Mouse (Mus musculus): ENCODE measurements around the gene Smpdl3a.
A peak's percentile ranks its signal among the peaks of the same experiment; 100 is the strongest.

The Smpdl3a gene

DNA sequence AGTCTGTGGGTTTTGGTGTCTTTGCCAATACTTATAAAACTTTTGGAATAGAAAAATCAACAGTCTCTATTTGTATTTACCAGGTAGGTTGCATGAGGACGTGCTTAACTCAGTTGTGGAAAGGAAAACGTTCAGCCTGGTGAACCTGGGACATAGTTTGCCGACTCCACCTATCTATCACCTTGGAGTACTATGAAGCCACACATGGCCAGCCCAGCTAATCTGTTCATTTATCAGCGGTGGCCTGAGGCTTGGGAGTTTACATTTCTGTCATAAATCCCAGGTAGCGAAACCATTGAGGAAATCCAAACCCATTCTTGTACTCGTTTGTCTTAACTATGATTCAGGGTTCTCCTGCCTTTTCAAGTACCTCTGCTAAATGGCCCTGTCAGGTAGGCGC is at the start of gene Smpdl3a:
TSS of gene Smpdl3a (plus strand) at position 318 of the 400 bp plus-strand sequence.
- no peak for DNase-seq (ENCODE audit: low spot score)

DNA sequence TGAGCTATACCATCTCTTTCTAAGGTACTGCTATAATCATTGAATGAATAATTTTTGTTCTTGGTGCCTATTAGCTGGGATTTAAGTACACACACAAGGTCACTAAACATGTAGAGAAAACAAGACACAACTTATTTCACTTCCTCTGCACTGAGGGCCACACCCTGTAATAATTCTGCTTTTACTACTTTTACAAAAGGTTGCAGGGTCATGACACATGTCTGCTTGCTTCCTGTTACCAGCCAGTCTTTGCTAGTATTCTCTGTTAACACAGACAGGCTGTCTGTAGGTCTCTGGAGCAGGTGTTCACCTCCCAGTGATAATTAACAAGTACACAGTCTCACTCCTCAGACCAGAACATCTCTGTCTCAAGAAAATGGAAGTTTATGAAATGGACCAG is 48.7 kb upstream of the Smpdl3a start:
- no peak for DNase-seq (ENCODE audit: low spot score)

DNA sequence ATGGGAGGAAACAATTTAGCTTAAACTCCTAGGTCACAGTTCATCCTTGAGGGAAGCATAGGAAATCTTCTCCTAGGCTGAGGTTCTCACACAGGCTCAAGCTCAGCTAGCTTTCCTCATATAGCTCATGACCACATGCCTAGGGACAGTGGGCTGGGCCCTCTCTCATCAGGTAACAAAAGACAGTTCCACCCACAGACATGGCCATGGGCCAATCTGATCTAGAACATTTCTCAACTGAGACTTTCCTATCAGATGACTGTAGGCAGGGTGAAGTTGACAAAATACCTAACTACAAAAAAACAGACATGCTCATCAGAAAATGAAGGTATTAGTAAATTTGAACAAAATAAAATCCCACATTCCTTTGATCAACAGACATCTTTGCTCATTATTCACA is 47.0 kb upstream of the Smpdl3a start:
- DNase-seq (ENCODE audit: low spot score), result no peak

DNA sequence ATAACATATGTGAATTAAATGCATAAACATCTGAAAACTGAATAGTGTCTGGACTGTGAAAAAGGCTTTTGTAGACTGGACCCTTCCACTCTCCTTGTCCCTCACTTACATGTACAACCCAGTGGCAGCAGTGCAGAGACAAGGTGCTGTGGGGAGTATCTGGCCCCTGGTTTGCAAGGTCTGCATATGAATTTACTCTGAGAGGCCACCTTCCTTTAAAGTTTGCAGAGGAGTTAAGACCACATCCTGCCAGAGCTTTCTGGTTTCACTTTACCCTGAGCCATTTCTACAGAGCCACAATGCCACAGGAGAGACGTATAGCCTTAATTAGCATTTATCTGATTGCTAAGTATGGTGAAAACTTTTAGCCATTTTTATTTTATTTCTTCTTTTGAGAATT is 40.8 kb upstream of the Smpdl3a start:
- DNase-seq (ENCODE audit: low spot score), result no peak

DNA sequence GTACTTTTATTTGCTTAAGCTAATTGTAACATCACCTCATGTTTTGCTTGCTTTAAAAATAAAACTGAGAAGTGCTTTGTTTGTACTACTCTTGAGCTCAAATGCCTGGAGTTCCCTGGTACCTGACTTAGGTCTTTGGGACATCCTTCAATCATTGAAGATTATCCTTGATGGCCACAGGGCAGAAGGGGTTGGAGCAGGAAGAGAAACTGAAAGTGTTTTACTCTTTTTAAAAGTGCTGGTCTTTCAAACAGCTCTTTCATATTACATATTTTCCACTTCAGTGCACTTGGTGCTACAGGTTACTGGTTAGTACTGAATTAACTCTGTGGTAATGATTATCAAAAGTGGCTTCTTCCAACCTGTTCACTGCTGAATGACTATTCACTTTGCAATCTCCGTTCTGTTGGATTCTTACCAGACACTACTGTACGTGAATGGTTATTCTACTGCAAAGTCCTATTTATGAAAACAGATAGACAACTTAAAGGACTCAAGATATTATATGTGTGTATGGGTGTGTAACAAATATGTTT is 38.9 kb upstream of the Smpdl3a start:
- no peak for DNase-seq (ENCODE audit: low spot score)

DNA sequence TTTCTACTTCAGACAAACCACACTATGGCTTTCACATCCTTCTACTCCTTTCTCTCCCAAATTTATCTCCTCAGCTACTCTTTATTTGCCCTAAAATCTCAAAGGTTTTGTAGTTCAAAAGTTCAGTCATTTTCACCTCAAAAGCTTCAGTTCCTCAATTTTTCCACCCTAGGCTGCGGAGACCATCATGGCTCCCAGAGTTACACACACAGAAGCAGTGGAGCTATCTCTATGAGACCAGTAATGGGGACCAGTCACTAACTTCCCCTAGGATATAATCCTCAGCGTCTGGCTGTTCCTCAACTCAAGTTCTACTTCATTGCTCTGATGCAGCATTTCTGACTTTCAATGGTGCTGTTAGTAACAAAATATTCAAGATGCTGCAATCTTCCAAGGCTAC is 35.1 kb upstream of the Smpdl3a start:
- DNase-seq (ENCODE audit: low spot score), result no peak

DNA sequence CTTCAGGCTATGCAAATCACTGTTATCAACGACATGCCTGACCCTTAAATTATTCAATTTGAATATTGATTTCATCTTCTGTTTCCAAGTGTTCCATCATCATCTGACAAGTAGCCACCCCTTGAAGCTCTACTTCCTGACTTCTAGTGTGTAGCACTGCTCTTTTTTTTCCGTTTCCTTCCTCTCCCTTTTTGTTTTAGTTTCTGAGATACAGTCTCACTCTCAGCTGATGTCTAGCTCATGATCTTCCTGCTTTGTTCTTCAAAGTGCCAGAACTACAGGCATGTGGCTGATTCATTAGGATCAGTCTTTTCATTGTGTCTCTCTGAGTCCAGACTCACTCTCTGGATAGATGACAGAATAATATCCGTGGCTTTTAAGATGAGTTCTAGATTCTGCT is 33.4 kb upstream of the Smpdl3a start:
- DNase-seq (ENCODE audit: low spot score), result no peak

DNA sequence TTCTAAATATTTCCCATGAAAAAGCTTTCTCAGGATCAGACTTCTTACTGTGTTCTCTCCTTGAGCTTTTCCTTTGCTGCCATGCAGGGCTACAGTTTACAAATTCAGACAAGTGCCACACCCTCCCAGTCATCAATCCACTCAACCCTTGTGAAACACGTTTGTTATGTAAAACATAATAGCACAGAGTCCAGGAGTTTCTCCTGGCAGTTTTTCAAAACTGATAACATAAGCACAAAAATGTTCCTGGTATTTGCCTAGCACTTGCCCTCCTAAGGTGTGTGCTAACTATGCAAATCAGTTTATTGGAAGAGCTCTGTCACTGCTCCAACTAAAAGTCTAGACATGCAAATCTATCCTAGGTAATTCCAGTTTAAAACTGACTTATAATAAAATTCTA is 31.1 kb upstream of the Smpdl3a start:
- no peak for DNase-seq (ENCODE audit: low spot score)

DNA sequence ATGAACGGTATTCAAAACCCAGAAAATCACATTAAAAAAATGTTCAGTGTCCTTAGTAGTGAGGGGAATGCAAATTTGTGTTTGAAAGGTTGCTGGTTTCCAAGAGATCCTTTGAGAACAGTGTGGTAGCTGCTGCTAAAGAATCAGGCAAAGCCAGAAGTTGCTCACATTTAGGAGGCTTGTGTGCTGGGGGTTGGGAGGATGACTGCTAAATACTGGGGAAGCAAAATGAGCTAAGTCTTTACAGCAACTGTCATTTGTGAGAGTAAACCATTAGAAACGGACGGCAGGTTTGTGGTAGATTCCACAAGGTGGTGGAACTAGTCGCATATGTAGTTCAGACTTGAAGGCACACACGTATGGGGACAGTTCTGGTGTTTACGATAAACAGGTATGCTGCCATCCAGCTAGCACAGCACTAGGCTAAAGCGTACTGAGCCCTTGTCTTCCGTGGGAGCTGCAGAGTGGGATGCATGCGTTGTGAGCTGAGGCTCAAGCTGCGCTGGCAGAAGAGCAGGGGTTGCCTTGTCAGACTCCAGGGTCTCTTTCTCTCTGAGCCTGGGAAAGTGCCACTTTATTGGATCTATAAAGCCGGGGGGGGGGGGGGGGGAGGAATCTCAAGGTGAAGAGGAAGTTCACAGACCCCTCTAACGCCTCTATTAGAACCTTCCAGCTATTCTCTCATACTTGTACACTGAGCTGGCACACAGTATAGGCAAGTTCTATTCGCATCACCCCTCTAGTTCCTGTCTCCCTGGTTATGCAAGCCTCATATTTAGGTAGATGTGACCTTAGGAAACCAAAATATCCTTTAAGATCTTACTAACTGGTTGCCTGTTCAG is 10.6 kb upstream of the Smpdl3a start:
- no peak for DNase-seq (ENCODE audit: low spot score)

DNA sequence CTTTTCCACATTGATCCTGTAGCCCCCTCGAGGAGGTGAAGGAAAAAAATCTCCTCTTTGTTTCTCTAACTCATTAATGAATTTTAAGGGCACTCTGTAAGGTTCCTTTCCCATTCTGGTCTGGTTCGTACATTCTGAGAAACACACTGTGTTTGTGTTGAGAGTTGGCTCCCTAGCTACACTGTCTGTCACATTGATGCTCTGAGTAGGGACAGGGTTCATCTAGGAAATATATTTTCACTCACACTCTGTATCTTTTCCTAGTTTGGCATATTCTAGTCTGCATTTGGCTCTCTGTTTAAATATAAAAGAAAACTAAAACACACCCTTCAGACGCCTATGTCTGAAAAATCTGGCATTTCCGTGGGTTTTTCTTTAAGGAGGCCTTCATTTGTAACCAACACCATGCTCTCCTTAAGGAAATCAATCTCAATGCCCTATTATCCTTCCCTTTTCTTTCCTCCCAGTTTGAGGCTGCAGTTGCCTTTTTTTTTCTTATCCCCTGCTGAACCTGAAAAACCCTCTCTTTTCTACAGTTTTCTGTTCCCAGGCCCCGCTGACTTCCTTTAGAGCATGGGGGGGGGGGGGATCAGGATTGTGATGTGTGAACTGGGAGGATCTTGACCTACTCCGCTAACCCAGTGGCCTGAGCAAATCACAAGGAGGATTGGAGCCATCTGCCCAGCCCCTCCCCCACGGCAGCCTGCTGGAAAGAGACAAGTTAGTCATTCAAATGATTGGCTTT is 9.8 kb upstream of the Smpdl3a start:
- DNase-seq (ENCODE audit: low spot score), result peak; percentile 42

DNA sequence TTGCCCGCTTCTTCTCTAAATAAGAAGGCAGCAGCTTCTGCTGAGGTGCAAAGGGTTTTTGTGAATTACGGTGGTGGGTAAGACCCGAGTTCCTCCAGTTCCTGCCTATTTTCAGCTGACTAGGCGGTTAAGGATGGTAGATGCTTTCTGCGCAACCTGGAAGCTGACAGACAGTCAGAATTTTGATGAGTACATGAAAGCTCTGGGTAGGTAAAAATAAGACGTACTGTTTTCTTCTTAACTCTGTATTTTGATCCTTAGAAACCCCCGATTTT is 9.3 kb upstream of the Smpdl3a start, which contains the start of gene Fabp7:
TSS of gene Fabp7 (plus strand) at position 6 of the 275 bp plus-strand sequence.
- DNase-seq (ENCODE audit: low spot score), result no peak

DNA sequence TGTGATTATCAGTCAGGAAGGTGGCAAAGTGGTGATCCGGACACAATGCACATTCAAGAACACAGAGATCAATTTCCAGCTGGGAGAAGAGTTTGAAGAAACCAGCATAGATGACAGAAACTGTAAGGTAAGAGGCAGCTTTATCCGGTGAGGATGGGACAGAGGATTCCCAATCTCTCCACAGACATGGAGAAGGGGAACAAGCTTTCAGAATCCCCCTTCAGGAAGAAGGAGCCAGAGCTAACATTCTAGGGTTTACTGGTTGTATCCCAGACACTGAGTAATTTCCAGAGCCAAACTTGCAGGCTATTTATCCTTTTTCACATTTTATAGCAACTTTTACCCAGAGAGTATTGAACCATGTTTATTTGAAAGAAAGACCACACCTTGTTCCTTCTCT is 8.6 kb upstream of the Smpdl3a start:
- no peak for DNase-seq (ENCODE audit: low spot score)

DNA sequence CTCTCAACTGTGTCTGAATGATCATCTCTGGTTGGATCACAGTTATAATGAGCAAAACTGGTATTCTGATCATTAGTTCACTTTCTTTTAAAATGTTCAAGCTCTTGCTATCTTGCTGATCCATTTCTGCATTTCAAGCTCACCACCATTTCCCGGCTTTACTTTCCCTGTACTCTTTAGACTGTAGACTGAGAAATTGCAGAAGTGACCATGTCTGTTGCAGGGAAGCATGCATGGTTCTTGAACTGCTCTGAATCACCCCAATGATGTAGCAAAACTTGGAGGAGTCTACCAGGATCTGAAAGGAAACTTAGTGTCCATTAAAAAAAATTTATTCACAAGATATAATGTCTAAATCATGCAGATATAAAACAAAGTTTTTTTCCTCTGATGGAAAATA is 1.2 kb upstream of the Smpdl3a start:
- no peak for DNase-seq (ENCODE audit: low spot score)

DNA sequence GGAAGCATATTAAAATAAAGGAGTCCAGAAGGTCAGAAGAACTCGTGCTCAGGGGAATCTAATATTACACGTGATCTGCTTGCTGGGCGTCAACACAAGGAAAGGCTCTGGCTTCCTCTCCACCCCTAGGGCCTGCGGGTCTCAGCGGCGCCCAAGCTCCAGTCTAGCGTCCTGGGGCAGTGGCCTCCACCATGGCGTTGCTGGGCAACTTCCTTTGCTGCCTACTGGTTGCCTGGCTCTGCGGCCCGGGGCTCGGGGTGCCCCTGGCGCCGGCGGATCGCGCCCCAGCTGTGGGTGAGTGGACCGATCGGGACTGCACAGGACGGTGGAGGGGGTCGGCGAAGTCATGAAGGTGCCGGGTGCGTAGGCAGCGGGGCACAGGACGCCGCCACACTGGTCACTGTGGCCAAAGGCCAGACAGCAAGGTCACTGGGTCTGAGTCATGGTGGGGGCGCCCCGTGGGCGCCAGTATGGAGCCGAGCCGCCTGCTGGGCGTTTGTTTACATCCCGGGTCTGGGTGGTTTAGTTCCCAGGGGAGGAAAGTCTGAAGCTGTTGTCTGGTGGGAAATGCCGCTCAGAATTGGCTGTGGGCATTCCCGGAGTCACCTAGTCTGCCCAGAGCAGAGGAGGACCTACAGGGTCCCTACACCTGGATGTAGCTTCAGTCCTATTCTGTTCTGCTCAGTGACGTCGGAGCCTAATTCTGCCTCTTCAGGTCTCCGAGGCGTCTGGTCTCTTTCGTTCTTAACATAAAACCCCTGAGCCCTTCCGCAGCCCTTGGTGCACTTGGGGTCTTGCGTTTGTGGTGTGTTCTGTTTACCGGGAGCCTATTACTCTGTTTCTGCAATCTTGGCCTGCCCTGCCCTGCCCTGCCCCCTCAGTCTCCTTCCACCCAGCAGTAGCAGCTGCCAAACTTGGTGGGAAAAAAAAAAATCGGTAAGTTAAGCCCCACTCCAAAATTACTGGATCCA is 641 bp downstream of the Smpdl3a start:
- peak; percentile 15 for DNase-seq (ENCODE audit: low spot score)

DNA sequence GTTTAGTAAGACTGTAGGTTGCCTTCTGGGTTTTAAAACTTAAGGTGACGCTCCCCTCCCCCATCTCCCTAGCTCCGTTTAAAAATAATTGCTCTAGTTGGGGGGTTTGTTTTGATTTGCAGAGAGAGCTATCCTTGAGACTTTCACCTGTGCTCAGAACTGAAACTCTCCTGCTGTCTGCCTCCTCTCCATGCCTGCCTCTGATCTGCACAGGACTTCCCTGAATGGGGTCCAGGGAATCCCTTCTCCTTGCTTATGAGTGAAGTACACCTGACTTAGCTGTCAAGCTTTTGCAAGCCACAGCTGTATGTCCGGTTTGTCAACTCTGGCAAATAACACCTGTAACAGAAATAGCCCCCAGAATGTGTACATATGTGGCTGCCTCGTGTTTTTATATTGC is 1.4 kb downstream of the Smpdl3a start:
- DNase-seq (ENCODE audit: low spot score), result no peak

DNA sequence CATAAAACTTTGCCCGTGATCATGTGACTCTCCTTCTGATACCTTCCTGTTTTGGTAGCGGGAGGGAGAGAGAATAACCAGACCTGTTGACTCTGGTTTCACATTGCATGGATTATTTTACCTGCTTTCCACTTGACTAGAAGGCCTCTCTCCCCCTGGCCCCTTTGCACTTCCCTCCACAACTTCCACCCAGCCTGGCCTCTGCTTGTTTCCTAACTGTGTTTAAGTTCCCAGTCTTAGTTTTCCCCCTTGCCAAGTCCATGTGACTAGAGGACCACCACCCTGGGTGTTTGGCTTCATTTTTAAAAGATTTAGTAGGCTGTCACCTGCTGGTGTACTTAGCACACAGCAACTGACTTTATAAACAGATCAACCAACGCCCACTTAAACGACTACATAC is 1.9 kb downstream of the Smpdl3a start:
- DNase-seq (ENCODE audit: low spot score), result no peak

DNA sequence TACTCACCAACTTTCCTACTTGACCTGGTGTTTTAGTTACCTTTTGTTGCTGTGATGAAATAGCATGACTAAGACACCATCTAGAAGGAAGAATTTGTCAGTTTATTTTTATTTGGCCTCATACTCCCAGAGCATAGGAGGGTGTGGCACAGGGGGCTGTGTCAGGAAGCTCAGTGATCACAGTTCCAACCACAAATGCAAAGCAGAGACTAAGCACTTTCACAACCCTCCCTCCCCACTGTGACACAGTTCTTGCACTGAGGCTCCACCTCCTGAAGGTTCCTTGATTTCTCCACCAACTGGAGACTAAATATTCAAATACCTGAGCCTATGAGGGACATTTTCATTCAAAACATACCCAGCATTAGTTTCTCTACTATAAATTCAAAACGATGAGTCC is 5.4 kb downstream of the Smpdl3a start:
- DNase-seq (ENCODE audit: low spot score), result no peak

DNA sequence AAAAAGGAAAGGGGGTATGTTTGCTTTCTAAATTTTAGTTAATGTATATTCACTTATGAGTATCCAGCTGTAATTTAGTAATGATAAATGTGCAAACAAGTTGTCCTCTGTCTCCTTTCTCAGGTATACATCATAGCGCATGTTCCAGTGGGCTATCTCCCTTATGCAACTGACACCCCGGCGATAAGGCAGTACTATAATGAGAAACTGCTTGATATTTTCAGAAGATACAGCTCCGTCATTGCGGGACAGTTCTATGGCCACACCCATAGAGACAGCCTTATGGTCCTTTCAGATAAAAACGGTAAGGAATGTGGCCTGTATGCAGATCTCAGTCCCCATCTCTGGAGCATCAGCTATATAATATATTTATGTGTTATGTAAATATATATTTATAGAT is 13.6 kb downstream of the Smpdl3a start:
- no peak for DNase-seq (ENCODE audit: low spot score)

DNA sequence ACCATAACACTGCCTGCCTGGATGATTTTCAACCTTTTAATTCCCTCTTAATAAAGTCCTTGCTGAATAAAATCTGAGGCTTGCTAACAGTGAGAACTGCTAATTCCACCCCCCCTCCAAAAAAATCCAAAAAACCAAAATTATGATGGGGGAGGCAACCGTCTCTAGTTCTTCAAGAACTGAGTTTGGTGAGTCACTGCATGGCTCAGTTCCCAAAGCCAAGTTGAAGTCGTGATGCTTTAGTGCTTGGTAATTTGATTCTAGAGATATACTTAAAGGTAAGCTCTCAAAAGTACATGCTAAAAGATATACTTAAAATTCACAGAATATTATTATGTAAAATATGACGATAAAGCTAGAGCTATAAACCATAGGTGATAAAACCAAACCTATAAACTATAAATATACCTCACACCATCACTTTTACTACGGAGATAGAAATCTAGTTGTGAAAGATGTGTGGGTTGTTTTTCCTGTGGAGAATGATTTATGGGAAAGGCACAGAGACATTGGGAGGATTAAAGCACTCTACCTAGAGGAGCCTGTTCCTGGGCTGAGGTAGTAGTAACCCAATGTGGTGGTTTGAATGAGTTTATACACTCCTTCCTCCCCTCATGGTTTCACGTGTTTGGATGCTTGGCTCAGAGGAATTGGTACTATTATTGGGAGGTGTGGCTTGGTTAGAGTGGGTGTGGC is 18.2 kb downstream of the Smpdl3a start:
- no peak for DNase-seq (ENCODE audit: low spot score)

DNA sequence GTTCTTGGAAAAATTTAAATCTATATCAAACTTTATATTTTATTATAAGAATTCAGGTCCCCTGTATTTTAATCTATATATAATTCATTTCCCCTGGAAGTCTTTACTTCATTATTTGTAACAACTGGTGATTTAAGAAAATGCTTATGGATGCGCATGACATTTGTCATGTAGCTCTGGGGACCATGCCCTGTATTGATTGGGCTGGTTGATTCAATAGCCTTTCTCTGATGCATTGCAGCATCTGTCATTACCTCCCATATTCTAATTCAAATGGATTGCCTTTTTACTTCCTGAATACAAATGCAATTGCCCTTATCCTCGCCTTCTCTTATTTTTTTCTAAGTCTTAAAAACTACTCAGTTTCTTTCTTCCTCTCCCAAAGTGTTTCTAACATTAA is 20.2 kb downstream of the Smpdl3a start:
- DNase-seq (ENCODE audit: low spot score), result no peak

DNA sequence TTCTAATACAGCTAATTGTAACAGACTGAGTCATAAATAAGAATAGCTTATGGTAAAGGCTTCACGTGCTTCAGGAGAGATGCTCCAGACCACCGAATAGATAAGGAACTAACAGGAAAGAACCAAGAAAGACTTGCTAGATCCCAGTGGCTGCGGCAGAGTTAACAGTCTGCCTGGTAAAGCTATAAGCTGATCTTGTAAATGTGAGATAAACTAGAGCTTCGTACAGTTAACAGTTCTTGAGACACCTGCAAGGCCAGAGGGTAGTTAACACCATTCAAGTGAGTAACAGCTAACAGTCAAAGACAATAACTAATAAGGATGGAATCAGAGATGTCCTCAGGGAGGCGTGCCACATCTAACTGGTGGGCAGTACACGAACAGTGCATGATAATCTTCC is 21.7 kb downstream of the Smpdl3a start:
- DNase-seq (ENCODE audit: low spot score), result no peak

DNA sequence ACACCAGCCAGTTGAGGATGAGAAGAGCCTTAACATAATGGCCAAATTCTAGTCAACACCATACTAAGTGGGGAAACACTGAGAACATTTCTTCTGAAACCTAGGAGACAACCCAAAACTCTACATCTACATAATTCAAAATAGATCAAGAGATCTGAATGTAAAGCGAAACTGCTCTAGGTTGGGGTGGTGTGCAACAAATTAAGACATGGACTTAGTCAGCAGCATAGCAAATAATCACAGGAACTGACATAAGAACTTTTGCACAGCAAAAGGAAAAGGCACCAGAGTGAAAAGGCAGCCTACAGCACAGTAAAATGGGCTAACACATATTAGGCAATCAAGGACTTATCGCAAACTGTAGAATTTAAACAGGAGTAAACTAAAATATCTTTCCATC is 25.1 kb downstream of the Smpdl3a start:
- no peak for DNase-seq (ENCODE audit: low spot score)

Measured in yolk sac, embryonic 10.5 days (tissue).